Mouse (Mus musculus) brain, embryonic 14.5 days (tissue): ENCODE data around the gene Atrnl1.

Source experiments
- CTCF ChIP-seq: fragments of 200-500 bp; IDR thresholded peaks from 2 replicates; pipeline ENCODE4 v1.5.1; 2012; ENCODE audit warnings: inconsistent platforms, mild to moderate bottlenecking, moderate library complexity, borderline replicate concordance; ENCODE audit not compliant: insufficient read depth, insufficient read length; ENCODE audit errors: extremely low read depth
- POLR2A ChIP-seq: fragments of 200-500 bp; IDR thresholded peaks from 2 replicates; pipeline ENCODE4 v1.6.1; 2012; ENCODE audit warnings: mild to moderate bottlenecking, inconsistent platforms, borderline replicate concordance; ENCODE audit not compliant: poor library complexity, insufficient read depth, insufficient read length, severe bottlenecking; ENCODE audit errors: extremely low read depth

DNA sequence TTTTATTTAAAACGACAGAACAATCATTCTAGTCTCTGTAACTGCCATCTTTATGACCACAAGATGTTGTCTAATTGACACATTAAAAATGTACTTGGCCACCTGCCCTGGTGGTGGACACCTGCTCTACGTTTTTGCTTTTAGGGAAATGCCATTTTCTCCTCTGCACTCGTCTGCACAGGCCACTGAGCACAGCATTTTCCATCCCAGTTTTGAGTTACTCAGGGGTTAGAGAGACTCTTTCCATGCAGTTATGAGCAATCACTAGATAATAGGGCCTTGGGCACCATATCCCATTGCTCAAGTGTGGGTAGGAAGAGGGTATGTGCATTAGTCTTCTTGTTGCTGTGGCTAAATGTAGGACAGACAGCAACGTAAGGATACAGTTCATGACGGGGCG, 41.8 kb upstream of the Atrnl1 start:
- no peak for TF ChIP-seq CTCF
- no peak for TF ChIP-seq POLR2A
